Mouse (Mus musculus): ENCODE data around the gene Folr2. TPM values are rescaled to one million over a fixed set of nuclear protein-coding genes. Genes with fewer than 3 reads are reported as not detected.

Folr2 gene
- total RNA-seq, 2 experiments from 2014 or later = not detected

GRCm38 (mm10) chr7:101833916-101834584, 22.9 kb downstream of the Folr2 start:
- ATAC-seq (replicated peaks; ENCODE audit: low FRiP score, low TSS enrichment, poor library complexity, severe bottlenecking) = no peak

GRCm38 (mm10) chr7:101833352-101833751, 23.6 kb downstream of the Folr2 start:
- ATAC-seq (replicated peaks; ENCODE audit: low FRiP score, low TSS enrichment, poor library complexity, severe bottlenecking) = no peak

- no peak for ATAC-seq (replicated peaks; ENCODE audit: low FRiP score, low TSS enrichment, poor library complexity, severe bottlenecking)
Measured at GRCm38 (mm10) chr7:101832372-101832771, 24.6 kb downstream of the Folr2 start.

- ATAC-seq (replicated peaks; ENCODE audit: low FRiP score, low TSS enrichment, poor library complexity, severe bottlenecking) = no peak
Measured at GRCm38 (mm10) chr7:101831437-101831836, 25.6 kb downstream of the Folr2 start.

- no peak for ATAC-seq (replicated peaks; ENCODE audit: low FRiP score, low TSS enrichment, poor library complexity, severe bottlenecking)
Measured at GRCm38 (mm10) chr7:101830373-101830772, 26.6 kb downstream of the Folr2 start.

- ATAC-seq (replicated peaks; ENCODE audit: low FRiP score, low TSS enrichment, poor library complexity, severe bottlenecking) = no peak
Measured at GRCm38 (mm10) chr7:101823758-101824630, 33.0 kb downstream of the Folr2 start.

GRCm38 (mm10) chr7:101822836-101823757, 33.9 kb downstream of the Folr2 start:
- no peak for ATAC-seq (replicated peaks; ENCODE audit: low FRiP score, low TSS enrichment, poor library complexity, severe bottlenecking)

GRCm38 (mm10) chr7:101821571-101822501, 35.2 kb downstream of the Folr2 start:
- peak; percentile 32; the same call in 1 of the 2 replicates for ATAC-seq (replicated peaks; ENCODE audit: low FRiP score, low TSS enrichment, poor library complexity, severe bottlenecking)

GRCm38 (mm10) chr7:101820295-101821030, 36.5 kb downstream of the Folr2 start:
- no peak for ATAC-seq (replicated peaks; ENCODE audit: low FRiP score, low TSS enrichment, poor library complexity, severe bottlenecking)

- ATAC-seq (replicated peaks; ENCODE audit: low FRiP score, low TSS enrichment, poor library complexity, severe bottlenecking) = no peak
Measured at GRCm38 (mm10) chr7:101817861-101818401, 39.1 kb downstream of the Folr2 start, which contains the start of gene Phox2a. Phox2a (plus strand) TSS chr7:101818313.

Other genes with a start within 250 kb of the Folr2 start
- 28.3 and 41.2 TPM in 2 replicates for gene Clpb, start 193.6 kb downstream of the Folr2 start, total RNA-seq (2014; fragmentation: Nextera tagmentation)
- 25.5 and 26.2 TPM in 2 replicates for gene Clpb, start 193.6 kb downstream of the Folr2 start, total RNA-seq (2017)
- gene Phox2a, start 38.9 kb downstream of the Folr2 start, total RNA-seq (2014; fragmentation: Nextera tagmentation) = not detected in 2 replicates
- gene Phox2a, start 38.9 kb downstream of the Folr2 start, total RNA-seq (2017) = not detected in 2 replicates
- gene Inppl1, start 19.0 kb downstream of the Folr2 start, total RNA-seq (2014; fragmentation: Nextera tagmentation) = 2.1 and 4.6 TPM in 2 replicates
- gene Inppl1, start 19.0 kb downstream of the Folr2 start, total RNA-seq (2017) = 3.5 and 10.2 TPM in 2 replicates
- gene Anapc15, start 6.5 kb upstream of the Folr2 start, total RNA-seq (2014; fragmentation: Nextera tagmentation) = 131 and 132 TPM in 2 replicates
- gene Anapc15, start 6.5 kb upstream of the Folr2 start, total RNA-seq (2017) = 85.3 and 93.1 TPM in 2 replicates
- gene Folr1, start 13.6 kb upstream of the Folr2 start, total RNA-seq (2014; fragmentation: Nextera tagmentation) = 1.3 TPM in 1 of 2 replicates, not detected in the other
- not detected in 2 replicates for gene Folr1, start 13.6 kb upstream of the Folr2 start, total RNA-seq (2017)
- gene Lamtor1, start 48.7 kb upstream of the Folr2 start, total RNA-seq (2014; fragmentation: Nextera tagmentation) = 47.6 and 53.1 TPM in 2 replicates
- gene Lamtor1, start 48.7 kb upstream of the Folr2 start, total RNA-seq (2017) = 48.8 and 57.6 TPM in 2 replicates
- gene Tomt, start 49.2 kb upstream of the Folr2 start, total RNA-seq (2014; fragmentation: Nextera tagmentation) = 0.12 TPM in 1 of 2 replicates, not detected in the other
- 0.23 TPM in 1 of 2 replicates, not detected in the other for gene Tomt, start 49.2 kb upstream of the Folr2 start, total RNA-seq (2017)
- gene Lrrc51, start 76.7 kb upstream of the Folr2 start, total RNA-seq (2014; fragmentation: Nextera tagmentation) = 2.3 and 4.4 TPM in 2 replicates
- gene Lrrc51, start 76.7 kb upstream of the Folr2 start, total RNA-seq (2017) = 0.75 TPM in 1 of 2 replicates, not detected in the other
- gene Numa1, start 76.9 kb upstream of the Folr2 start, total RNA-seq (2014; fragmentation: Nextera tagmentation) = 106 and 112 TPM in 2 replicates
- gene Numa1, start 76.9 kb upstream of the Folr2 start, total RNA-seq (2017) = 207 and 289 TPM in 2 replicates
- gene Il18bp, start 161.5 kb upstream of the Folr2 start, total RNA-seq (2014; fragmentation: Nextera tagmentation) = 4.7 and 9.2 TPM in 2 replicates
- 1.1 and 2.7 TPM in 2 replicates for gene Il18bp, start 161.5 kb upstream of the Folr2 start, total RNA-seq (2017)
- 12.5 and 12.6 TPM in 2 replicates for gene Rnf121, start 208.3 kb upstream of the Folr2 start, total RNA-seq (2014; fragmentation: Nextera tagmentation)
- 11.2 and 19.6 TPM in 2 replicates for gene Rnf121, start 208.3 kb upstream of the Folr2 start, total RNA-seq (2017)
- gene Xndc1, start 208.3 kb upstream of the Folr2 start, total RNA-seq (2014; fragmentation: Nextera tagmentation) = 54.5 and 57.5 TPM in 2 replicates
- gene Xndc1, start 208.3 kb upstream of the Folr2 start, total RNA-seq (2017) = 28.7 and 40.8 TPM in 2 replicates
- gene Xntrpc, start 208.5 kb upstream of the Folr2 start, total RNA-seq (2014; fragmentation: Nextera tagmentation) = 0.48 and 1.3 TPM in 2 replicates
- 0.08 TPM in 1 of 2 replicates, not detected in the other for gene Xntrpc, start 208.5 kb upstream of the Folr2 start, total RNA-seq (2017)
- gene Trpc2, start 225.9 kb upstream of the Folr2 start, total RNA-seq (2014; fragmentation: Nextera tagmentation) = not detected in 2 replicates
- 0.80 and 1.0 TPM in 2 replicates for gene Trpc2, start 225.9 kb upstream of the Folr2 start, total RNA-seq (2017)
- gene Art1, start 244.5 kb upstream of the Folr2 start, total RNA-seq (2014; fragmentation: Nextera tagmentation) = not detected in 2 replicates
- not detected in 2 replicates for gene Art1, start 244.5 kb upstream of the Folr2 start, total RNA-seq (2017)